Mouse (Mus musculus) heart, adult 2 months (tissue): ENCODE results near the gene Ptprn2.

Experiments
- EP300 ChIP-seq: fragments of 200-500 bp; IDR thresholded peaks from 2 replicates; pipeline ENCODE4 v1.6.1; 2011; ENCODE audit warnings: low read depth, low read length, control low read depth; ENCODE audit not compliant: insufficient read depth
- POLR2A ChIP-seq: fragments of 200-500 bp; IDR thresholded peaks from 2 replicates; pipeline ENCODE4 v1.6.1; 2011; ENCODE audit warnings: mild to moderate bottlenecking, low read depth, low read length, control low read depth; ENCODE audit not compliant: insufficient read depth

GRCm38 (mm10) chr12:117127078-117127477 lies 641.6 kb downstream of the Ptprn2 start:
- TF ChIP-seq EP300 (no peak), POLR2A (no peak)
